Mouse (Mus musculus): Measurements from ENCODE around the gene Naxe.

Naxe gene

DNA sequence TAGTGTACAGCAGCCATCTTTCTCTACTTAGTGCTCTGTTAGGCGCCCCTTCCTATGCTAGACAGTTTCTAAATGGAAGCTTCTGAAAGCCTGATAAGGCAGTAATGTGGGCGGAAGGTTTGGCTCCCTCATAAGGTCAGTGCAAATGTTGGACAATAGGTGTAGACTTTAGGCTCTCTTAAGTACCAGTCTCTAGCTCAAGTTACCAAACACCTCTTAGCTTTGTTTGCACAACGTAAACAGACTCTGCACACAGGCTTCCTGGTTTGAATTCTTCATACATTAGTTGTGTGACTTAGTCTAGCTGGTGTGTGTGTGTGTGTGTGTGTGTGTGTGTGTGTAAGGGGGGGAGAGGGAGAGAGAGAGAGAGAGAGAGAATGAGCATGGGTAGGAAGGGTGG lies 8.8 kb downstream of the Naxe start:
- no peak for DNase-seq

GRCm38 (mm10) chr3:88042661-88043421 lies 15.5 kb downstream of the Naxe start, which contains the start of gene Gpatch4:
Gene Gpatch4 (plus strand): TSS chr3:88043108.
- DNase-seq, result peak; percentile 78 to 85

GRCm38 (mm10) chr3:88035561-88036293 lies 22.6 kb downstream of the Naxe start:
- DNase-seq, result no peak

GRCm38 (mm10) chr3:88033506-88033905 lies 24.8 kb downstream of the Naxe start:
- DNase-seq, result no peak

DNA sequence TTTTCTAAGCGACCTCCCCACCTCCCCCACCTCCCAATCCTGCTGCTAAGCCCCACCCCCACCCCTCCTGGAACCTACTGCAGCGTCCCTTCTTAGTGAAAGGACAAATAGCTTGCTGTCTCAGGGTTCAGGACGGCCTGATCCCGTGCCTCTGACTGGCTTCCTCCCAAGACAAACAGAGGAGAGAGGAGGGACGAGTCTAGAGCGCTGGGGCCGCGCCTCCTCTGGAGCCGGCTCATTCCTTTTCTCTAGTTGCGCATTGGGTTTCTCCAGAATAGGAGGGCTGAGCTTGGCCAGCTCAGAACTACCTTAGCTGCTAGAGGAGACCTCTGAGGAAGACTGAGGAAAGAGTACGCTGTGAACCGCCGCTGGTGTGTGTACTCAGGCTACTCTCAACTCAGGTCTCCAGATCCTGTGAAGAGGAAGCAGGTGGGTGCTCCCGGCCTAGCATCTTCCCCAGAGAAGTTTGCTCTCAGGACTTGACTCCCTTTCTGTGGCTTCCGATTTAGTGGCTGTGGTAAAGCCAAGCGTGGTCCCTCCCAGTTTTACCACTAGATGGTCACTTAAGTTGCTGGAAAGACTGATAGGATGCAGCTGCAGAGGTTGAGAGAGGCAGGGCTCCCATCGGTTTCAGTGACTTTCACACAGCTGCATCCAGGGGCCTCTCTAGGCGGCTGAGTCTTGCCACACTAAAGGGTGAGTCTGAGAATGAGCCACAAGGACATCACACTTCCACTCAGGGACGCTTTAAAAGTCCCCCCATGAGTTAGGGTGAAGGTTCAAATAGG lies 27.5 kb downstream of the Naxe start:
- peak in 1 of 2 experiments; percentile 12 for DNase-seq

DNA sequence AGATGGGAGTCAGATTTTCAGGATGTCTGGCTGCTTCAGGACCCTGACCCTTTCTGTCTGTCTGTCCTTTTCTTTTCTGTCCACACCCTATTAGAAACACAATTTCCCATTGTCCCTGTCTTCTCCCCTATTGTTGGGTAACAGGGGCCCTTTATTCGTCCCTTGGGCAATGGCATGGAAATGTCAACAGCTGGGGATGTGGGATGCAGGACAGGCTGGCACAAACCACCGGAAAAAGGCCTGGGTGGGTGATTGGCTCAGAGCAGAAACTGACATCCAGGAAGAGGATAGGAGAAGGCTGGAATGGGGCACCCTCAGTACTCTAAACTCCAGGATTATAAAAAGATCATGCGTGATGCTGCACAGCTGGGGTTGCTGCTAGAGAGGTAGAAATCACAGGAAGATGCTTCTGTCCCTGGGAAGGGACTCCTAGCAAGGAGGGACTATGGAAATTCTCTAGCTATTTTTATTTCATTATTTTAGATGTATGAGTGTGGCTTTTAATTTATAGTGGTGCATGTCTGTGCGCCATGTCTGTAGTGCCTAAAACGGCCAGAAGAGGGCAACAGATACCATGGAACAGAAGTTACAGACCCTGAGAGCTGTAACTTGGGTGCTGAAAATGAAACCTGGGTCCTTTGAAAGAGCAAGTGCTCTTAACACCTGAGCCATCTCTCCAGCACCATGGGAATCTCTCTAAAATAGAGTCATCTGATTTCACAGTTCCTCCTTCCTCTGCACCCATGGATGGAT lies 30.7 kb downstream of the Naxe start, which contains the start of gene Hapln2:
TSS of gene Hapln2 (minus strand) at position 150 of the 753 bp plus-strand sequence.
- no peak for DNase-seq

- DNase-seq, result no peak
Observed at GRCm38 (mm10) chr3:88026823-88027222, 31.5 kb downstream of the Naxe start.

GRCm38 (mm10) chr3:88023192-88024074 lies 34.9 kb downstream of the Naxe start:
- DNase-seq, result no peak

- DNase-seq, result peak; percentile 90 to 93
Observed at GRCm38 (mm10) chr3:88022322-88023191, 35.7 kb downstream of the Naxe start.

GRCm38 (mm10) chr3:88010634-88011265 lies 47.5 kb downstream of the Naxe start:
- peak; percentile 33 to 50 for DNase-seq
